Mouse (Mus musculus) heart, postnatal 0 days (tissue): Measurements from ENCODE around the gene Scamp5.

Experiments
- CTCF ChIP-seq: IDR thresholded peaks from 2 replicates; pipeline ENCODE4 v1.5.1; 2016; ENCODE audit warnings: antibody characterized with exemption, control low read depth, low read depth
- EP300 ChIP-seq: IDR thresholded peaks from 2 replicates; pipeline ENCODE4 v1.6.1; 2016; ENCODE audit warnings: antibody characterized with exemption, low read depth

DNA sequence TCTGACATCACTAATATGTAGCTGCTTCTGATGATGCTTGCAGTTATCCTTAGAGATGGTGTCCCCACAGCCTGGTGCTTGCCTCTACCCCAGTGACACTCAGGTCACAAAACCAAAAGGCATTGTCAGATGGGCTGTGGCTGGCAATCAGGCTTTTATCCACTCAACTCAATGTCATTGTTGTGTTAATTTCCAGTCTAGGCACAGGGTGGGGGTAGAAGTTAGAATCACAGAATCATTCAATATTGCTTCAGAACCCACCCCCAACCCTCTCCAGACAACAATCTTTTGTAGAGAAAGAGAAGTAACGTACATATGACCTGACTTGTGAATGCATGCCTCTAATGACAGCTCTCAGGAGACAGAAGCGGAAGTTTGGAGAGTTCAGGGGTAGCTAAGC is 42.7 kb upstream of the Scamp5 start:
- TF ChIP-seq EP300 (no peak), CTCF (no peak)
